Mouse (Mus musculus): Measurements from ENCODE around the gene Fam81b. TPM values are rescaled to one million over a fixed set of nuclear protein-coding genes. Genes with fewer than 3 reads are reported as not detected.
A peak's percentile ranks its signal among the peaks of the same experiment; 100 is the strongest.

Gene Fam81b
- polyA plus RNA-seq, 1 experiment from 2014 or later: 0.99 TPM

DNA sequence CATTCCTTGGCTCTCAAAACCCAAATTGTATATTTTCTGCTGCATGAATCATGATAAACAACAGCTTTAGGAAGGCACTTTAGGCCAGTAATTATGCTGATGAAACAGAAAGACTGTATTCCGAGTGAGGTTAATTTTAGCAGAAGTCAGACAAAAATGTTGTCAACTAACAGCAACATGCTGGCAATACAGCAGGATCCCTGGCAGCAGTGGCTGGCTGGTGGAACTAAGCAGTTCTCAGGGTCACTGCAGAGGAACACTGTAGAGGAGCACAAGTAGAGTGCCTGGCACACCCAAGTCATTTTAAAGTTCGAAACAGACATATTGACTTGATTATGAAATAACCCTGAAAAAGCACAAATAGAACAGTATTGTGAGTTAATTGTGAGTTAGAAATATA lies 2.8 kb downstream of the Fam81b start:
- no peak overlapping the region for H3K27ac ChIP-seq (ENCODE audit: low read depth, low read length)
- no peak overlapping the region for H3K9ac ChIP-seq (ENCODE audit: low read length)
- no peak overlapping the region for H3K4me3 ChIP-seq (ENCODE audit: low read depth, low read length)
- H3K36me3 ChIP-seq (ENCODE audit: control insufficient read depth, insufficient read depth, low read length): no peaks in the 10 kb centered on the region
- 88% methylated on average over 2 of the region's 2 CpGs for WGBS
- DNase-seq (ENCODE audit: low spot score) (no peak), ATAC-seq (no peak)
- no peak overlapping the region for H3K4me2 ChIP-seq (ENCODE audit: low read length)
- no peaks in the 10 kb centered on the region; the same call in 1 of the 2 replicates for H3K9me3 ChIP-seq (replicated peaks; ENCODE audit: control insufficient read depth, low read length)
- no peaks in the 10 kb centered on the region for H3K4me1 ChIP-seq (ENCODE audit: control insufficient read depth, insufficient read depth, low read length)
- H3K27me3 ChIP-seq (replicated peaks; ENCODE audit: control insufficient read depth, insufficient read depth, low read length): no peaks in the 10 kb centered on the region

DNA sequence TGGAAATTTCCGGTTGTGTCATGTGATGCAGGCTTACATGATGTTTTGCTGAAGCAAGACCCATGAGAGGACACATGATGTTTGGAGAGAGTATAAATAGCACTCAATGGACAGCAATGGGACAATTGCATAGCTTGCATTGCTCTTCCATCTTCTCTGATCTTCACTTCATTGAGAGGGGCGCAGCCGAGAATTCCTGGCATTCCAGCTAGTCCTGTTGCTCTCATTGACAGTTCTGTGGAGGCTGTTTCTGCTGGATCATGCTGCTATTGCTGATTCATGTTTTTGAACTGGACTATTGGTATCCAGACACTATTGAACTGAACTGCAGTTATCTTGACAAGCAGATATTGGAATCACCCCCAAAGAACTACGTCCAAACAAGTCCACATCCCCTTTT lies 12.8 kb downstream of the Fam81b start:
- Histone ChIP-seq H3K9me3 (replicated peaks; ENCODE audit: control insufficient read depth, low read length) (no peaks in the 10 kb centered on the region; the same call in 1 of the 2 replicates), H3K4me1 (ENCODE audit: control insufficient read depth, insufficient read depth, low read length) (no peaks in the 10 kb centered on the region), H3K27me3 (replicated peaks; ENCODE audit: control insufficient read depth, insufficient read depth, low read length) (no peaks in the 10 kb centered on the region), H3K4me2 (ENCODE audit: low read length) (no peak overlapping the region), H3K9ac (ENCODE audit: low read length) (no peak overlapping the region), H3K36me3 (ENCODE audit: control insufficient read depth, insufficient read depth, low read length) (no peaks in the 10 kb centered on the region), H3K27ac (ENCODE audit: low read depth, low read length) (no peak overlapping the region), H3K4me3 (ENCODE audit: low read depth, low read length) (no peak overlapping the region)
- DNase-seq (ENCODE audit: low spot score) (no peak), ATAC-seq (no peak)
- 77% methylated on average over 4 of the region's 4 CpGs for WGBS

DNA sequence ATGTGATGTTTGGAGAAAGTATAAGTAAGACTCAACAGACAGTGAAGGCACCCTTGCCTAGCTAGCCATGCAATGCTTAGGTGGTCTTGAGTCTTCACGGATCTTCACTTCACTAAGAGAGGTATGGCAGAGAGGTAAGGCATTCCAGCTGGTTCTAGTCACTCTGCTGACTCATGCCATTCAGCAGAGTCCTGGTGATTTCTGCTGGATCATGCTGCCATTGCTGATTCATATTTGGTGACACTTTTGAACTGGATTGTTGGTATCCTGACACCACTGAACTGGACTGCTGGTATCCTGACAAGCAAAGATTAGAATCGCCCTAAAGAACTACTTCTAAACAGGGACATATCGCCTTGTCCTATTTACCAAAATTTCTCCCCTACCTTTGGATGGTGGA lies 20.3 kb downstream of the Fam81b start:
- no peaks in the 10 kb centered on the region for H3K27me3 ChIP-seq (replicated peaks; ENCODE audit: control insufficient read depth, insufficient read depth, low read length)
- no peaks in the 10 kb centered on the region for H3K4me1 ChIP-seq (ENCODE audit: control insufficient read depth, insufficient read depth, low read length)
- ATAC-seq (no peak), DNase-seq (ENCODE audit: low spot score) (no peak)
- H3K4me3 ChIP-seq (ENCODE audit: low read depth, low read length): no peak overlapping the region
- no peak overlapping the region for H3K9ac ChIP-seq (ENCODE audit: low read length)
- no peaks in the 10 kb centered on the region for H3K9me3 ChIP-seq (replicated peaks; ENCODE audit: control insufficient read depth, low read length)
- H3K4me2 ChIP-seq (ENCODE audit: low read length): no peak overlapping the region
- no peaks in the 10 kb centered on the region for H3K36me3 ChIP-seq (ENCODE audit: control insufficient read depth, insufficient read depth, low read length)
- 93% methylated on average over 3 of the region's 3 CpGs for WGBS
- H3K27ac ChIP-seq (ENCODE audit: low read depth, low read length): no peak overlapping the region

DNA sequence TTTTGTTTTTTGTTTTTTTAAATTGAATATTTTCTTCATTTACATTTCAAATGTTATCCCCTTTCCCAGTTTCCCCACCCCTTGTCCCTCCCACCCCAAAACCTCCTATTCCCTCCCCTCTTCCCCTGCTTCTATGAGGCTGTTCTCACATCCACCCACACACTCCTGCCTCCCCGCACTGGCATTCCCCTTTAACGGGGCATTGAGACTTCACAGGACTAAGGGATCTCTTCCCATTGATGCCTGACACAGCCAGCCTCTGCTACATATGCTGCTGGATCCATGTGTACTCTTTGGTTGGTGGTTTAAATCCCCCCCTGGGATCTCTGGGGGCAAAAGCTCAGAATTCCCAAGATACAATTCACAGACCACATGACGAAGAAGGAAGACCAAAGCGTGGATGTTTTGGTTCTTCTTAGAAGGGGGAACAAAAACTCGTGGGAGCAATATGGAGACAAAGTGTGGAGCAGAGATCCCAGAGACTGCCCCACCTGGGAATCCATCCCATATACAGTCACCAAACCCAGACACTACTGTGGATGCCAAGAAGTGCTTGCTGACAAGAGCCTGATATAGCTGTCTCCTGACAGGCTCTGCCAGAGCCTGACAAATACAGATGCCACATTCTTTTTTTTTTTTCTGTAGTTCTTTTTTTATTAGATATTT lies 40.4 kb downstream of the Fam81b start:
- Histone ChIP-seq H3K27ac (ENCODE audit: low read depth, low read length) (no peak overlapping the region), H3K4me2 (ENCODE audit: low read length) (no peak overlapping the region), H3K4me3 (ENCODE audit: low read depth, low read length) (no peak overlapping the region), H3K27me3 (replicated peaks; ENCODE audit: control insufficient read depth, insufficient read depth, low read length) (no peaks in the 10 kb centered on the region), H3K9ac (ENCODE audit: low read length) (no peak overlapping the region), H3K9me3 (replicated peaks; ENCODE audit: control insufficient read depth, low read length) (no peaks in the 10 kb centered on the region), H3K36me3 (ENCODE audit: control insufficient read depth, insufficient read depth, low read length) (no peaks in the 10 kb centered on the region), H3K4me1 (ENCODE audit: control insufficient read depth, insufficient read depth, low read length) (no peaks in the 10 kb centered on the region)
- WGBS: 80% methylated on average over 5 of the region's 5 CpGs
- ATAC-seq (no peak), DNase-seq (ENCODE audit: low spot score) (no peak)

DNA sequence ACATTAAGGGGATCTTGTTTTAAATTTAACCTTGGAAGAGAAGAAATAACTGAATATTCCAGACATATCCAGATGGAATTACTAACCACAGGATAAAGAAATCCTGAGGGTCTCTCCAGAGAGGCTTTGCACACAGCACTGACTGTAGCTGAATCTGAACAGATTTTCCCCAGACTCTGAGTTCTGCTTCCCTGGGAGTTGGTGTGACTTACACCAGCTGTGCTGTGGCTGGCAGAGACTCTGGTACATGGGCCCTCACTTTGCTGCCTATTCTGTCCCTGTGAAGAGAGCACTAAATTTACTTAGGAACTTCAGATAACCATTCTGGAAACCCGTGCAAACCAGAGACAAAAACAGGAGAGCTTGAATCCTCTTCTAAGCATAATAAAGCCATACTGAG lies 46.1 kb downstream of the Fam81b start:
- Histone ChIP-seq H3K9me3 (replicated peaks; ENCODE audit: control insufficient read depth, low read length) (no peaks in the 10 kb centered on the region), H3K27ac (ENCODE audit: low read depth, low read length) (no peak overlapping the region), H3K36me3 (ENCODE audit: control insufficient read depth, insufficient read depth, low read length) (no peaks in the 10 kb centered on the region), H3K4me2 (ENCODE audit: low read length) (no peak overlapping the region), H3K9ac (ENCODE audit: low read length) (no peak overlapping the region), H3K4me1 (ENCODE audit: control insufficient read depth, insufficient read depth, low read length) (no peaks in the 10 kb centered on the region), H3K4me3 (ENCODE audit: low read depth, low read length) (no peak overlapping the region), H3K27me3 (replicated peaks; ENCODE audit: control insufficient read depth, insufficient read depth, low read length) (no peaks in the 10 kb centered on the region)
- ATAC-seq: peak; percentile 72; the same call in 1 of the 2 replicates
- WGBS: 59% methylated on average over 1 of the region's 1 CpGs
- peak; percentile 37 for DNase-seq (ENCODE audit: low spot score)

DNA sequence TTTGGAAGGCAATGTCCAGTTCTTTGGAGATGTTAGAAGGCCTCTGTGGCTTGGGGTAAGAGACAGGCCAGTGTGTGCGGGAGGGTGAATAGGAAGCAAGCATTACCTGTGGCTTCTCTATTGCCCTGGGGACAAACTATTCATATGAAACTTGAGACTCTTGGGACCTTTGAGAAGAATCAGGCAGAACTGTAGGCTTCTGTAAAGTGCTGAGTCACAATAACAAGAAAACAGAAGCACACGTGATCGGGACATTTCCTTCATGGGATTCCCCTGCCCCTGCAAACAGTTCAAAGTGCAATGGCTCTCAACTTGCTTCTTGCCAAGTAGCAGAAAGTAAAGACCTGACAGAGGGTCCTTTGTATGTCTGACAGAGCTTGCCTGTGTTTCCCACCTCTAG lies 48.5 kb downstream of the Fam81b start:
- no peak overlapping the region for H3K27ac ChIP-seq (ENCODE audit: low read depth, low read length)
- H3K27me3 ChIP-seq (replicated peaks; ENCODE audit: control insufficient read depth, insufficient read depth, low read length): no peaks in the 10 kb centered on the region
- H3K9me3 ChIP-seq (replicated peaks; ENCODE audit: control insufficient read depth, low read length): no peaks in the 10 kb centered on the region
- no peak for DNase-seq (ENCODE audit: low spot score)
- no peak overlapping the region for H3K9ac ChIP-seq (ENCODE audit: low read length)
- H3K4me1 ChIP-seq (ENCODE audit: control insufficient read depth, insufficient read depth, low read length): no peaks in the 10 kb centered on the region
- H3K36me3 ChIP-seq (ENCODE audit: control insufficient read depth, insufficient read depth, low read length): no peaks in the 10 kb centered on the region
- no peak for ATAC-seq
- no peak overlapping the region for H3K4me3 ChIP-seq (ENCODE audit: low read depth, low read length)
- WGBS: 82% methylated on average over 3 of the region's 3 CpGs
- H3K4me2 ChIP-seq (ENCODE audit: low read length): no peak overlapping the region

DNA sequence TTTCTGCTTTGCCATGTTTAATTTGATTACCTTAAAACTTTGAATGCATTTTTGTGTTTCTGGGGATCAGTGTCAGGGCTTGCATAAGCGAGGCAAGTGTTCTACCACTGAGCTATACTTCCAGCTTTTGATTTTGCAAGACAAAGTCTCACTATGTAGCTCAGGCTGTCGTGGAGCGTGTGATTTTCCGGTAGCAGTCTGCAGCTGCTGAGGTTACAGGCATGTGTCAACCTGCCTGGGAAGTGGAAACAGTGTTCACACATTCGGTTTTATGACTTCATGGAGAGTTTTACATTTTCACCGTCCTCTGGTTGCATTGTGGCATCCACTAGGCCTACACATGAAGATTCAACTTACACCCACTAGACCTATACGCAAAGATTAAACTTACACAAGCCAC lies 54.8 kb downstream of the Fam81b start:
- no peaks in the 10 kb centered on the region for H3K27me3 ChIP-seq (replicated peaks; ENCODE audit: control insufficient read depth, insufficient read depth, low read length)
- 82% methylated on average over 7 of the region's 7 CpGs for WGBS
- H3K9me3 ChIP-seq (replicated peaks; ENCODE audit: control insufficient read depth, low read length): no peaks in the 10 kb centered on the region
- no peak overlapping the region for H3K4me3 ChIP-seq (ENCODE audit: low read depth, low read length)
- no peak for ATAC-seq
- no peak overlapping the region for H3K9ac ChIP-seq (ENCODE audit: low read length)
- no peaks in the 10 kb centered on the region for H3K36me3 ChIP-seq (ENCODE audit: control insufficient read depth, insufficient read depth, low read length)
- no peak overlapping the region for H3K27ac ChIP-seq (ENCODE audit: low read depth, low read length)
- H3K4me1 ChIP-seq (ENCODE audit: control insufficient read depth, insufficient read depth, low read length): no peaks in the 10 kb centered on the region
- DNase-seq (ENCODE audit: low spot score): no peak
- no peak overlapping the region for H3K4me2 ChIP-seq (ENCODE audit: low read length)

DNA sequence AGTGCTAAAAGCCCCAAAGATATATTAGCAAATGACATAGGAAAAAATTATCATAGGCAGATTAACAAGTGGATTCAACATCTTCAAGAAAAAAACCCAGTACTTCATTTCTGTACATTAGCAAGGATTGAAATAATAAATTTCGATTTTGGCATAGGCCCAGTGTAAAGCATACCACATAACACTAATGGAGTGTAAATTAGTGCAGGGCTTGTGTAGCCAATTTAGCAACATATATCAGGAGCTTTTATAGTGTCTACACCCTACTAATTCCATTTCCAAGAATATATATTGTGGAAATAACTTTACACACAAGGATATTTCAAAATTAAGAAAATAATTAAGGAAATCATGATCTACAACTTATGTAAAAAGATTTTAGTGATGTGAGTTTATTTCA lies 55.8 kb downstream of the Fam81b start:
- H3K4me3 ChIP-seq (ENCODE audit: low read depth, low read length): no peak overlapping the region
- H3K9me3 ChIP-seq (replicated peaks; ENCODE audit: control insufficient read depth, low read length): no peaks in the 10 kb centered on the region
- no peak overlapping the region for H3K27ac ChIP-seq (ENCODE audit: low read depth, low read length)
- DNase-seq (ENCODE audit: low spot score): no peak
- H3K27me3 ChIP-seq (replicated peaks; ENCODE audit: control insufficient read depth, insufficient read depth, low read length): no peaks in the 10 kb centered on the region
- no peaks in the 10 kb centered on the region for H3K36me3 ChIP-seq (ENCODE audit: control insufficient read depth, insufficient read depth, low read length)
- H3K4me2 ChIP-seq (ENCODE audit: low read length): no peak overlapping the region
- ATAC-seq: no peak
- H3K4me1 ChIP-seq (ENCODE audit: control insufficient read depth, insufficient read depth, low read length): no peaks in the 10 kb centered on the region
- no peak overlapping the region for H3K9ac ChIP-seq (ENCODE audit: low read length)
- WGBS: 67% methylated on average over 1 of the region's 1 CpGs

DNA sequence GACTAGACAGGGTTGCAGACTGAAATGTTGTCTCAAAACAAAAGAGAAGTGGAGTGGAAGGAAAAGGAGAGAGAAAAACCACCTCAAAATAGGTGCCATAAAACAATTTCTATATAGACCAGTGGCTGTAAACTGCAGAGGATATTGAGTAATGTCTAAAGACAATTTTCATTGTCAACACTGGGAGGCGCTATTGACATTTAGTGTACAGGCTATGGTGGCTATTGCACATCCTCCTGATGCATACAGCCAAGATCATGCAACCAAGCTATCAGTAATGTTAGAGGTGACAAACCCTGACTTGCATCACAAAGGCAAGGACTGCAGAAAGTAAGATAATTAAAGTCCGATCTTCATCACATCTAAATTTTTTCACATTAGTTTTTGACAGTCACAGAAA lies 89.5 kb downstream of the Fam81b start:
- WGBS: 50% methylated on average over 2 of the region's 2 CpGs
- H3K27ac ChIP-seq (ENCODE audit: low read depth, low read length): no peak overlapping the region
- H3K4me3 ChIP-seq (ENCODE audit: low read depth, low read length): no peak overlapping the region
- no peaks in the 10 kb centered on the region for H3K4me1 ChIP-seq (ENCODE audit: control insufficient read depth, insufficient read depth, low read length)
- H3K27me3 ChIP-seq (replicated peaks; ENCODE audit: control insufficient read depth, insufficient read depth, low read length): no peaks in the 10 kb centered on the region
- no peaks in the 10 kb centered on the region for H3K9me3 ChIP-seq (replicated peaks; ENCODE audit: control insufficient read depth, low read length)
- H3K4me2 ChIP-seq (ENCODE audit: low read length): no peak overlapping the region
- H3K36me3 ChIP-seq (ENCODE audit: control insufficient read depth, insufficient read depth, low read length): no peaks in the 10 kb centered on the region
- ATAC-seq: peak; percentile 66; the same call in 1 of the 2 replicates
- H3K9ac ChIP-seq (ENCODE audit: low read length): no peak overlapping the region
- peak; percentile 54 for DNase-seq (ENCODE audit: low spot score)
